10 mouse cellular contexts compared by ENCODE assay signal in the genomic region with DNA sequence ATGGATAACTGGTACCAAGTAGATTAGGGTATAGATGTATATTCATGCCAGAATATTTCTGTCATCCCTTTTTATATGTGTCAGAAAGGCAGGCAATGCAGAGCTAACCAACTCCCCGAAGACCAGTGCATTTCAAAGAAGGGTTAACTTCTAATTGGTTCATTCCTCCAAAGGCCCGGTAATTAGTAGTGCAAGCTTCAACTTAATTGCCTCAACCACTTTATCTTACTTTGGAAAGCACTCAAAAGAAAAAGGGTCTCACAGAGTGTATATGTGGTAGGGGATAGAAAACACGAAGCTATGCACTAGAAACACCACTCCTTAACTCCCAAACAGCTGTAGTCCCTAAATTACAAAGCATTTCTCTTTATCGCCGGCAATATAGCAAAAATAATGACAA.
"Had no signal": no experiment of that assay in that cellular context is flagged by ENCODE, and none has a peak within 500 bp of the region (broad histone marks: within the 10 kb centered on the region; RNA-seq: fewer than 3 reads in every experiment).

No protein-coding gene starts in this region.

- H3K27ac ChIP-seq: limb, embryonic 12.5 days; liver, embryonic 13.5 days; lung, embryonic 15.5 days; midbrain, embryonic 12.5 days; stomach, postnatal 0 days had no signal

- ATAC-seq: liver, postnatal 0 days had no signal

- H3K9me3 ChIP-seq: limb, embryonic 12.5 days; liver, embryonic 13.5 days; lung, embryonic 15.5 days; midbrain, embryonic 12.5 days had no signal

- DNase-seq: kidney, postnatal 25 days; liver; liver, embryonic 13.5 days; liver, postnatal 0 days; thymus, postnatal 4 days had no signal

- H3K36me3 ChIP-seq: limb, embryonic 12.5 days; liver, embryonic 13.5 days; lung, embryonic 15.5 days; midbrain, embryonic 12.5 days had no signal

- H3K4me3 ChIP-seq: limb, embryonic 12.5 days; liver, embryonic 13.5 days; lung, embryonic 15.5 days; midbrain, embryonic 12.5 days; myocyte had no signal

- H3K27me3 ChIP-seq: limb, embryonic 12.5 days; liver, embryonic 13.5 days; lung, embryonic 15.5 days; midbrain, embryonic 12.5 days had no signal

- H3K4me1 ChIP-seq: limb, embryonic 12.5 days; liver, embryonic 13.5 days; lung, embryonic 15.5 days; midbrain, embryonic 12.5 days had no signal

- H3K9ac ChIP-seq: limb, embryonic 12.5 days; liver, embryonic 13.5 days; liver, postnatal 0 days; lung, embryonic 15.5 days; midbrain, embryonic 12.5 days had no signal

- H3K4me2 ChIP-seq: limb, embryonic 12.5 days; liver, embryonic 13.5 days; lung, embryonic 15.5 days; midbrain, embryonic 12.5 days had no signal
